ENCODE assay signal across 9 mouse cellular contexts in genomic region chr1:130422664-130423111, GRCm38 (mm10). TPM values are rescaled to one million over a fixed set of nuclear protein-coding genes. Genes with fewer than 3 reads are reported as not detected.
DNase-seq lines count a peak whose midpoint lies in the region; ATAC-seq and TF ChIP-seq lines count a peak whose summit lies in the region.
"Had no signal": no experiment of that assay in that cellular context is flagged by ENCODE, and none has a peak within 500 bp of the region (broad histone marks: within the 10 kb centered on the region; RNA-seq: fewer than 3 reads in every experiment).

Gene Cd55b, minus strand, starts transcription at chr1:130423009.

- peaks cover 10% of the 10 kb centered on the region for H3K4me1 ChIP-seq in G1E (ENCODE audit: insufficient read depth, low read depth, low read length)
- H3K4me1 ChIP-seq in embryonic facial prominence, embryonic 14.5 days (ENCODE audit: control insufficient read depth, insufficient read depth, low read length), result no peaks in the 10 kb centered on the region
- no peaks in the 10 kb centered on the region for H3K4me1 ChIP-seq in hindbrain, postnatal 0 days (ENCODE audit: insufficient read depth, low read length)
- H3K4me1 ChIP-seq in limb, embryonic 14.5 days (ENCODE audit: control insufficient read depth, insufficient read depth, low read length), result no peaks in the 10 kb centered on the region
- H3K4me1 ChIP-seq: neural tube, embryonic 13.5 days had no signal

- no peak within 1 kb of the TSS for H3K27ac ChIP-seq in embryonic facial prominence, embryonic 14.5 days (replicated peaks; ENCODE audit: low read depth, low read length)
- H3K27ac ChIP-seq in hindbrain, postnatal 0 days, result no peak within 1 kb of the TSS
- no peak within 1 kb of the TSS for H3K27ac ChIP-seq in limb, embryonic 14.5 days (replicated peaks; ENCODE audit: low read depth, low read length)
- H3K27ac ChIP-seq: neural tube, embryonic 13.5 days had no signal

- peak; percentile 14 for DNase-seq in gastrocnemius, postnatal 10 days
- DNase-seq in gastrocnemius, adult 8-10 months (ENCODE audit: low spot score in 2 of 2), result no peak
- no peak for DNase-seq in G1E (ENCODE audit: low spot score)
- peak; percentile 40 for DNase-seq in embryonic facial prominence, embryonic 14.5 days (ENCODE audit: low spot score)
- DNase-seq in hindbrain, postnatal 0 days (ENCODE audit: low spot score), result peak; percentile 63
- DNase-seq in limb, embryonic 14.5 days (ENCODE audit: low spot score), result peak; percentile 3
- DNase-seq in right cerebral cortex, postnatal 25 days, result peak; percentile 4
- DNase-seq in spleen, adult 18-20 months, result no peak

- H3K36me3 ChIP-seq in G1E (replicated peaks), result no peaks in the 10 kb centered on the region
- H3K36me3 ChIP-seq in embryonic facial prominence, embryonic 14.5 days (ENCODE audit: control insufficient read depth, insufficient read depth, low read length), result no peaks in the 10 kb centered on the region
- no peaks in the 10 kb centered on the region for H3K36me3 ChIP-seq in hindbrain, postnatal 0 days (ENCODE audit: insufficient read depth, low read length)
- no peaks in the 10 kb centered on the region for H3K36me3 ChIP-seq in limb, embryonic 14.5 days (ENCODE audit: control insufficient read depth, insufficient read depth, low read length)
- H3K36me3 ChIP-seq: neural tube, embryonic 13.5 days had no signal

- no peak within 1 kb of the TSS for H3K4me2 ChIP-seq in embryonic facial prominence, embryonic 14.5 days (ENCODE audit: low read depth, low read length)
- H3K4me2 ChIP-seq in hindbrain, postnatal 0 days (ENCODE audit: low read depth, low read length), result peak within 1 kb of the TSS; percentile 31
- H3K4me2 ChIP-seq in limb, embryonic 14.5 days (replicated peaks; ENCODE audit: low read depth, low read length, severe bottlenecking), result no peak within 1 kb of the TSS
- H3K4me2 ChIP-seq: neural tube, embryonic 13.5 days had no signal

- H3K9ac ChIP-seq in embryonic facial prominence, embryonic 14.5 days (ENCODE audit: low read depth, low read length), result no peak within 1 kb of the TSS
- no peak within 1 kb of the TSS for H3K9ac ChIP-seq in hindbrain, postnatal 0 days (replicated peaks; ENCODE audit: low read length)
- H3K9ac ChIP-seq in limb, embryonic 14.5 days (ENCODE audit: low read depth, low read length, severe bottlenecking), result no peak within 1 kb of the TSS
- H3K9ac ChIP-seq: neural tube, embryonic 13.5 days had no signal

- no peak for ATAC-seq in G1E (ENCODE audit: extremely low read depth, insufficient number of reproducible peaks, low FRiP score, poor library complexity, severe bottlenecking)
- peak; percentile 68 for ATAC-seq in embryonic facial prominence, embryonic 14.5 days (ENCODE audit: low read depth)
- peak; percentile 76 for ATAC-seq in hindbrain, postnatal 0 days
- ATAC-seq in limb, embryonic 14.5 days (ENCODE audit: low FRiP score, low read depth), result no peak

- H3K4me3 ChIP-seq in G1E (ENCODE audit: low read depth, low read length), result peak within 1 kb of the TSS; percentile 28; the same call in 1 of the 2 replicates
- no peak within 1 kb of the TSS for H3K4me3 ChIP-seq in embryonic facial prominence, embryonic 14.5 days (ENCODE audit: low read depth, low read length)
- peak within 1 kb of the TSS; percentile 4; the same call in 1 of the 2 replicates for H3K4me3 ChIP-seq in hindbrain, postnatal 0 days (ENCODE audit: low read length)
- H3K4me3 ChIP-seq in limb, embryonic 14.5 days (replicated peaks; ENCODE audit: low read length), result no peak within 1 kb of the TSS
- H3K4me3 ChIP-seq: neural tube, embryonic 13.5 days had no signal

- TF ChIP-seq POLR2A in limb, embryonic 14.5 days (IDR thresholded peaks at IDR 0.05; ENCODE audit: borderline replicate concordance, extremely low read depth, insufficient read depth, insufficient read length), result no peak

- H3K9me3 ChIP-seq in G1E (replicated peaks), result no peaks in the 10 kb centered on the region
- no peaks in the 10 kb centered on the region for H3K9me3 ChIP-seq in embryonic facial prominence, embryonic 14.5 days (ENCODE audit: control insufficient read depth, low read length)
- H3K9me3 ChIP-seq in hindbrain, postnatal 0 days (ENCODE audit: low read length), result no peaks in the 10 kb centered on the region
- H3K9me3 ChIP-seq in limb, embryonic 14.5 days (ENCODE audit: control insufficient read depth, low read length), result no peaks in the 10 kb centered on the region
- H3K9me3 ChIP-seq: neural tube, embryonic 13.5 days had no signal

- 61% methylated on average over 18 of the region's 18 CpGs for WGBS in embryonic facial prominence, embryonic 14.5 days
- 50% methylated on average over 18 of the region's 18 CpGs for WGBS in hindbrain, postnatal 0 days
- 53% methylated on average over 18 of the region's 18 CpGs for WGBS in limb, embryonic 14.5 days

- no peak for TF ChIP-seq CTCF in G1E (IDR thresholded peaks at IDR 0.05; ENCODE audit: low read depth, low read length)
- no peak for TF ChIP-seq CTCF in hindbrain, postnatal 0 days (IDR thresholded peaks at IDR 0.05; ENCODE audit: low read depth)

- peaks cover 6% of the 10 kb centered on the region for H3K27me3 ChIP-seq in G1E (ENCODE audit: insufficient read depth, low read length)
- no peaks in the 10 kb centered on the region for H3K27me3 ChIP-seq in embryonic facial prominence, embryonic 14.5 days (replicated peaks; ENCODE audit: control insufficient read depth, insufficient read depth, low read length)
- H3K27me3 ChIP-seq in hindbrain, postnatal 0 days (ENCODE audit: insufficient read depth, low read length), result no peaks in the 10 kb centered on the region
- H3K27me3 ChIP-seq in limb, embryonic 14.5 days (ENCODE audit: control insufficient read depth, insufficient read depth, low read length), result no peaks in the 10 kb centered on the region
- H3K27me3 ChIP-seq: neural tube, embryonic 13.5 days had no signal

RNA-seq across cellular contexts. Expression of gene Cd55b, which starts in this region (rescaled TPM):
- under 1 TPM in 1 of 2 experiments, not detected in 1; 0.45 TPM for total RNA-seq in gastrocnemius, postnatal 10 days (2021)
- 1 to 10 TPM in 3 of 4 experiments, under 1 TPM in 1; 0.54 to 2.7 (median 1.3) TPM for total RNA-seq in gastrocnemius, adult 8-10 months (2022)
- not detected in 2 replicates for total RNA-seq in G1E (2014; fragmentation: Nextera tagmentation)
- total RNA-seq in G1E (2017), result 0.11 and 0.12 TPM in 2 replicates
- polyA plus RNA-seq in G1E (2012), result not detected in 2 replicates
- 0.38 TPM in 1 of 2 replicates, not detected in the other for polyA plus RNA-seq in embryonic facial prominence, embryonic 14.5 days (2014; fragmentation: Nextera tagmentation; extraction: Ambion mirVana)
- total RNA-seq in hindbrain, postnatal 0 days (2014; rRNA removed), result not detected in 2 replicates
- not detected in 2 replicates for polyA plus RNA-seq in hindbrain, postnatal 0 days (2015; fragmentation: Nextera tagmentation; extraction: Ambion mirVana)
- not detected in 2 replicates for polyA plus RNA-seq in limb, embryonic 14.5 days (2012; rRNA removed)
- polyA plus RNA-seq in limb, embryonic 14.5 days (2014; fragmentation: Nextera tagmentation; extraction: Ambion mirVana), result not detected in 2 replicates
- polyA plus RNA-seq: neural tube, embryonic 13.5 days had no signal

Comparison
In these comparisons a context has a peak if more than half of its experiments do, and no peak if none do; other contexts are left out.
1. Peak in DNase-seq in gastrocnemius, postnatal 10 days; RNA of the gene not detected or under 1 TPM.
2. Peak in DNase-seq and ATAC-seq in embryonic facial prominence, embryonic 14.5 days; RNA of the gene not detected or under 1 TPM.
3. Peak in DNase-seq, ATAC-seq, H3K4me3 ChIP-seq and H3K4me2 ChIP-seq in hindbrain, postnatal 0 days; RNA of the gene not detected or under 1 TPM.
4. Peak in DNase-seq in limb, embryonic 14.5 days; RNA of the gene not detected or under 1 TPM.